22 mouse cellular contexts compared by ENCODE assay signal in the genomic region with DNA sequence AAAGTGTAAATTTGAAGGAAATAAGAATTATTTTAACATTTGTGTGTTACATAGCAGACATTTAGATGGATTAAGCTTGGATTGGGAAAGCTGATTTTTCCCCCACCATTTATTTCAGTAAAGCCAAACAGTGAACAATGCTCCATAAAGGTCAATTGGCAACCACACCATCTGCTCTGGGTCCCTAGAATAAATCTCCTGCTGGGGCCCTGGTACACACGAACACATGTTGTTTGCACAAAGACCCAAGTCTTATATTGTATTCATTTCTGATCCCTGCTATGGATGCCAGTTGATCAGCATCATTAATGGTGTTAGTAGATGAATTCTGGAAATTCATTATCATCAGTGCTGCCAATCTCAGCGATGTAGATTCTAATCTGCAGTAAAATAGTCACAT.
A peak's percentile ranks its signal among the peaks of the same experiment; 100 is the strongest.
DNase-seq lines count a peak whose midpoint lies in the region; ATAC-seq and TF ChIP-seq lines count a peak whose summit lies in the region.
"Had no signal": no experiment of that assay in that cellular context is flagged by ENCODE, and none has a peak within 500 bp of the region (broad histone marks: within the 10 kb centered on the region; RNA-seq: fewer than 3 reads in every experiment).

No protein-coding gene starts in this region.

- ATAC-seq in midbrain, embryonic 11.5 days (ENCODE audit: low FRiP score), result peak; percentile 77
- ATAC-seq in midbrain, embryonic 16.5 days, result no peak
- ATAC-seq in hindbrain, postnatal 0 days, result no peak

- H3K9ac ChIP-seq in midbrain, embryonic 11.5 days (ENCODE audit: low read length), result no peak overlapping the region
- no peak overlapping the region for H3K9ac ChIP-seq in midbrain, embryonic 16.5 days (ENCODE audit: low read depth, low read length)
- no peak overlapping the region for H3K9ac ChIP-seq in hindbrain, postnatal 0 days (replicated peaks; ENCODE audit: low read length)
- H3K9ac ChIP-seq: forebrain, embryonic 12.5 days; hindbrain, embryonic 12.5 days; limb, embryonic 13.5 days; liver, embryonic 13.5 days; lung, embryonic 15.5 days; neural tube, embryonic 13.5 days had no signal

- TF ChIP-seq CTCF in hindbrain, postnatal 0 days (IDR thresholded peaks at IDR 0.05; ENCODE audit: low read depth), result no peak

- WGBS in midbrain, embryonic 11.5 days, result 60% methylated on average over 2 of the region's 2 CpGs
- WGBS in midbrain, embryonic 16.5 days, result 32% methylated on average over 2 of the region's 2 CpGs
- WGBS in hindbrain, postnatal 0 days, result 33% methylated on average over 2 of the region's 2 CpGs

- no peak overlapping the region for H3K4me2 ChIP-seq in midbrain, embryonic 11.5 days
- no peak overlapping the region for H3K4me2 ChIP-seq in midbrain, embryonic 16.5 days (ENCODE audit: low read length)
- H3K4me2 ChIP-seq in hindbrain, postnatal 0 days (ENCODE audit: low read depth, low read length), result no peak overlapping the region
- H3K4me2 ChIP-seq: forebrain, embryonic 12.5 days; heart, embryonic 11.5 days; hindbrain, embryonic 12.5 days; limb, embryonic 13.5 days; liver, embryonic 13.5 days; lung, embryonic 15.5 days; neural tube, embryonic 13.5 days had no signal

- no peaks in the 10 kb centered on the region for H3K36me3 ChIP-seq in midbrain, embryonic 11.5 days (ENCODE audit: control insufficient read depth, insufficient read depth, low read length)
- no peaks in the 10 kb centered on the region for H3K36me3 ChIP-seq in midbrain, embryonic 16.5 days (ENCODE audit: control insufficient read depth, insufficient read depth, low read length)
- no peaks in the 10 kb centered on the region for H3K36me3 ChIP-seq in hindbrain, postnatal 0 days (ENCODE audit: insufficient read depth, low read length)
- H3K36me3 ChIP-seq: forebrain, embryonic 12.5 days; hindbrain, embryonic 12.5 days; limb, embryonic 13.5 days; liver, embryonic 13.5 days; lung, embryonic 15.5 days; neural tube, embryonic 13.5 days had no signal

- H3K4me3 ChIP-seq in midbrain, embryonic 11.5 days (ENCODE audit: low read depth, low read length), result no peak overlapping the region
- H3K4me3 ChIP-seq in midbrain, embryonic 16.5 days (ENCODE audit: low read depth, low read length), result no peak overlapping the region
- H3K4me3 ChIP-seq in hindbrain, postnatal 0 days (ENCODE audit: low read length), result no peak overlapping the region
- H3K4me3 ChIP-seq: forebrain, embryonic 12.5 days; gastrocnemius, adult 2 months; hindbrain, embryonic 12.5 days; limb, embryonic 13.5 days; liver, embryonic 13.5 days; lung, embryonic 15.5 days; neural tube, embryonic 13.5 days had no signal

- H3K4me1 ChIP-seq in midbrain, embryonic 11.5 days (ENCODE audit: control insufficient read depth, insufficient read depth, low read length), result no peaks in the 10 kb centered on the region
- H3K4me1 ChIP-seq in midbrain, embryonic 16.5 days (ENCODE audit: control insufficient read depth, insufficient read depth, low read length), result no peaks in the 10 kb centered on the region
- no peaks in the 10 kb centered on the region for H3K4me1 ChIP-seq in hindbrain, postnatal 0 days (ENCODE audit: insufficient read depth, low read length)
- H3K4me1 ChIP-seq: forebrain, embryonic 12.5 days; hindbrain, embryonic 12.5 days; limb, embryonic 13.5 days; liver, embryonic 13.5 days; lung, embryonic 15.5 days; neural tube, embryonic 13.5 days had no signal

- no peaks in the 10 kb centered on the region for H3K27me3 ChIP-seq in midbrain, embryonic 11.5 days (ENCODE audit: control insufficient read depth, insufficient read depth, low read length)
- H3K27me3 ChIP-seq in midbrain, embryonic 16.5 days (ENCODE audit: control insufficient read depth, insufficient read depth, low read depth, low read length), result no peaks in the 10 kb centered on the region
- no peaks in the 10 kb centered on the region for H3K27me3 ChIP-seq in hindbrain, postnatal 0 days (ENCODE audit: insufficient read depth, low read length)
- H3K27me3 ChIP-seq: forebrain, embryonic 12.5 days; hindbrain, embryonic 12.5 days; limb, embryonic 13.5 days; liver, embryonic 13.5 days; lung, embryonic 15.5 days; neural tube, embryonic 13.5 days had no signal

- no peak overlapping the region for H3K27ac ChIP-seq in midbrain, embryonic 11.5 days (ENCODE audit: low read depth, low read length)
- H3K27ac ChIP-seq in midbrain, embryonic 16.5 days (ENCODE audit: low read length), result no peak overlapping the region
- no peak overlapping the region for H3K27ac ChIP-seq in hindbrain, postnatal 0 days
- H3K27ac ChIP-seq: forebrain, embryonic 12.5 days; gastrocnemius, adult 2 months; hindbrain, embryonic 12.5 days; limb, embryonic 13.5 days; liver, embryonic 13.5 days; lung, embryonic 15.5 days; macrophage; neural tube, embryonic 13.5 days had no signal

- DNase-seq in midbrain, embryonic 11.5 days (ENCODE audit: low spot score, missing footprints), result no peak
- peak; percentile 23 for DNase-seq in cerebellum, adult 11-12 months
- DNase-seq in cerebellum, postnatal 10 days, result peak; percentile 5 to 16
- DNase-seq in retina, postnatal 1 day, result peak; percentile 37
- no peak for DNase-seq in kidney, adult 11 months
- DNase-seq in hindbrain, postnatal 0 days (ENCODE audit: low spot score), result no peak
- DNase-seq: B cell, adult 2 months; gastrocnemius, adult 2 months; heart, postnatal 10 days; kidney, adult 9 months; kidney, postnatal 4 days; liver, embryonic 13.5 days; right cerebral cortex, postnatal 25 days; thymus, postnatal 4 days had no signal

- no peaks in the 10 kb centered on the region for H3K9me3 ChIP-seq in midbrain, embryonic 11.5 days (ENCODE audit: control insufficient read depth, low read length)
- H3K9me3 ChIP-seq in midbrain, embryonic 16.5 days (replicated peaks; ENCODE audit: control insufficient read depth, low read length, poor library complexity, severe bottlenecking), result no peaks in the 10 kb centered on the region
- H3K9me3 ChIP-seq in hindbrain, postnatal 0 days (ENCODE audit: low read length), result no peaks in the 10 kb centered on the region
- H3K9me3 ChIP-seq: forebrain, embryonic 12.5 days; hindbrain, embryonic 12.5 days; limb, embryonic 13.5 days; liver, embryonic 13.5 days; lung, embryonic 15.5 days; neural tube, embryonic 13.5 days had no signal

Comparison
In these comparisons a context has a peak if more than half of its experiments do, and no peak if none do; other contexts are left out.
1. DNase-seq: peak in cerebellum, adult 11-12 months (single experiment), cerebellum, postnatal 10 days (2 of 2) and retina, postnatal 1 day (single experiment); none in midbrain, embryonic 11.5 days (single experiment), kidney, adult 11 months (single experiment) and hindbrain, postnatal 0 days (single experiment).